Mouse (Mus musculus) 3T3-L1 (cell line): ENCODE results near the gene Zc3hc1.
A peak's percentile ranks its signal among the peaks of the same experiment; 100 is the strongest.

ENCODE experiments used
- DNase-seq: peaks from one replicate; pipeline ENCODE4 v3.0.0-alpha.2; 2015; ENCODE audit warnings: low read depth, low spot score

Zc3hc1 gene

DNA sequence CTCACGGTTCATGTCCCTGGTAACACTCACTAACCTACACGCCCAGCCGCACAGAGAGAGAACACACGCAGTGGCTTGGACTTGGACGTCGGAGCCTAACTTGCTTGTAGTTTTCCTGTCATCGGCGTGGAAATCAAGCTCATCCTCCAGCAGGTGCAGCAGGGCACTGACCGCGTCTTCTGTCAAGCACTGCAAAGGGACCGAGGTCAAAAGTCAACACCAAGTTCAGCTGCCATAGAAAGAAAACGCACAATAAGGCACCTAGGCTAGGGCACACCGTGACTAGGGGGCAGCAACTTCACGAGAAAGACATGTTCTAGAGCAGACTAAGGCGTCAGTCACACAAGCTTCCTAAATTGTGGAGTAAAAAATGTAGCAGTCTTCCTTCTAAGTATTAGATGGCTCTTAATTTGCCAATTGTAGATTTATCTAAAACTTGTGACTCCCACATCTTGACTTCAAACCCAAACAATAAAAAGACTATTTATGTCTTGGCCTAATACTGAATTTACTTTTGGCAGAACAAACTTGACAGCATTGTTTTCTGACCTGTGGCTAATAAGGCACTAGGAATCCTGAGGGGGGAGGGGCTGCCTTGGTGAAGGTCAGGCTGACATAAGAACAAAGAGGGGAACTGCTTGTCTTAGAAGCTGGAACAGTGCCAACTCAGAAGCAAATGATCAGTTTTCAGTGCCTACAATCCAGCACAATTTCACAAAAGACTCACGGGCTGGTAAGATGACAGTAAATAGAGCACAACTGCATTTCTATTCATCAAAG lies 15.9 kb downstream of the Zc3hc1 start:
- no peak for DNase-seq

DNA sequence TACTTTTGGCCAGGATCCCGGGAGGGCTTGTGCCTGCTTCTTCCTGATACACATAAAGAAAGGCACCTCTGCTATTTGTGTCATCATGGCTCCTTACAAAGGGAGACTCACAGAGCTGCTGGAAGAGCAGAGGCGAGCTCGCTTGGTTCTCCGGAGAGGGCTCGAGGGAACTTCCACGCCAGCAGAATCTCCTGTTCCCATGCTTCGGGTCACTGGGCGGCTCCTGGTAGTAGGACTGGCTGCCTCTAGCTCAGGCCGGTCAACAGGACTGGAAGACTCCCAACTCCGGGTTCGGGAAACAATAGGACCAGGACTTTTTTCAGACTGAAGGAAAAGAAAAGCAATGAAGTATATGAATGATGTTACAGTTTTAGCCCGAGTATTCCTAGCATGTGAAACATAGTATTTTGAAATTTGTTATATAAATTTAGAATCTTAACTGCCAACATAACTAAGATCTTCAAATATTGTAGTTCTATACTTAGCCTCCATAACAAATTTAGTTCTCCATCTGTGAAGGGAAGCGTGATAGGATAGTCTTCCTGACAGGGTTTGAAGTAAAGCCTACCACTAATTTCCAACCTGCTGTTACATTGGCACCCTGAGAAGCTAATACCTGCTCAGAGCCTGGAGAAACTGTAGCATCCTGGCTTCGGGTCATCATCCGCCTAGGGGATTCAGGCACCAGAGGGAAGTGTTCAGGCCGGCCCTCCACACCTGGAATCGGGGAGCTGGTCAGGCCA lies 18.0 kb downstream of the Zc3hc1 start:
- DNase-seq, result no peak

DNA sequence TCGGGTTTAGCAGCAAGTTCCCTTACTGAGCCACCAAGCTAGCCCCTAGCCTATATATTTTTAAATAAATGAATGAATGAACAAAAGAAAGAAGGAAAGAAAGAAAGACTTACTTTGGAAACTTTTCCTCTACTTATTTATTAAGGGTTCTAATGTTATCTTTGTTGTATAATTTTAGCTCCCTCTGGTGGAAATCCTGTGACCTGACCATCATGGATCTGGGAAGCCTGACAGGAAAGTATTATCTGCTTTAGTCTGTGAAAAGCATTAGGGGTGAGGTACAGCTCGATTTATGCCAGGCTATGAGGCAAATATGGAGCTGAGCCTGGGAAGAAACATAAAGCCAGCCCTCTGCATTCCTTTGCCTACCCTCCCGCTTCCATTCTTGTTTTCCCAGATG lies 21.5 kb downstream of the Zc3hc1 start:
- DNase-seq, result peak; percentile 67

DNA sequence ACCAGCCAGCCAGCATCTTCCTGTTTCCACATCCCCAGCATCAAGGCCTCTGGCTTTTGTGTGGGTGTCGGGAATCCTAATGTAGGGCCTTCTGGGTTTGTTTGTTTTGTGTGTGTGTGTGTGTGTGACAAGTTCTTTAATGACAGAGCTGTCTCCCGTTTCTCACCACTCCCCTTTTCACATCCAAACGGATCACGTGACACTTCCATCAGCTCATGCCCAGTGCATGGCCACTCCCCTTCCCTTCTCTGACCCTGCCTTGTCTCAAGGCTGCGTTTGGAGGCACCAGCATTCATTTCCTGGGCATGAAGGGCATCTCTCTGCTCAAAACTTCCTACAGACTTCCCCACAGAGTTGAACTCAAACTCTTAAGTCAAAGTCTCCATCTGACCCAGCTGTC lies 27.0 kb downstream of the Zc3hc1 start:
- no peak for DNase-seq

DNA sequence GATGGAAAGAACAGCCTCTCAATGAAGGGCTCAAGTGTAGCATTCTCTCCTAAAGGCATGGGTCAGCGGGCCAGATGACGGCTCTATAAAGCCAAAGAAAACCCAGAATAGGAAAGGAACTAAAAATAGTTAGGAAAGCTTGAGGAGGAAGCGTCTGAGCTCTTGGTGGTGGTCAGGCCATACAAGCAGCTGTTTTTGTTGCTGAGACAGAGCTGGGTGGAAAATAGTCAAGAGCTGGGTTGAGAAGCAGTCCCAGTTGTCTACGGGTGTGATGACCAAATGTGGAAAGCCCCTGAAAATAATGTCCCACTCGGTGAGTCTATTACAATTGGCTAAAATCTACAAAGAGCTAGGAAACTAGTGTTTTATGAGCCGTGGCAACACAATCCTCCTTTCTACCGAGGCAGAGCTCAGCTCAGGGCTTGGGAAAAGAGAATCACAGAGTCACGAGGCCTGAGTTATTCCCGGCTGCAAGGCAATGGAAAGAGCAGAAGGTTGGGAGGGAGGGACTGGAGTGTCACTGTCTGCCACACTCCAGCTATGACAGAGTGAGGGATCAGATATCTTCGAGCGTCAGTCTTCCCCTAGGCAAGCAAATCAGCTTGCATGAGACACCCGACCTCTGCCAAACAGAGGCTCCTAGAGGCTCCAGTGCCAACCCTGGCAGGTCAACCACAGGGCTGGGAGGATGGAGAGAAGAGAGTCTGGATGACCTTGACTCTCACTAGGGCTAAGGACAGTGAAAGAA lies 30.9 kb downstream of the Zc3hc1 start:
- no peak for DNase-seq

DNA sequence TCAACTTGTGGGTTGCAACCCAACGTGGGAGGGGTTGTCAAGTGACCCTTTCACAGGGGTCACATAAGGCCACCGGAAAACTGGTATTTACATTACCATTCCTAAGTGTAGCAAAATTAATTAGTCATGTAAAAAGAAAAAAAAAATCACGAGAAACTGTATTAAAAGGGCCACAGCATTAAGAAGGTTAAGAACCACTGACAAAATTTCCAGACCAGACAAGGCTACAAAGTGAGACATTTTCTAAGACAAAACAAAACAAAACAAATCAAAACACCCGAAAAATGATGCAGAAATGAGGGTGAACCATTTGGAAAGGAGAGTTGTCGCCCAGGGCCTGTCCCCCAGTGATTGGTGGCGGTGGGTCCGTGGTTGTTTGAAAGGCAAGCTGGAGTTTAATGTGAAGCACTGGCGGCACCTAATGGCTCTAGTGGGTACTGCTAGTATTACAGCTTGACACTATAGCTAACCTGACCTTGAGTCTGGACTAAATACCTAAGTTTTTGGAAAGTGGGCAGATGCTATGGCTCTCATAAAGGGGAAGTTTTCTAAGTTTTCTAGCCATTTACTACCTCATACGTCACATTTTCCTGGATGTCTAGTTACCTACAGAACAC lies 33.2 kb downstream of the Zc3hc1 start:
- peak; percentile 96 for DNase-seq

DNA sequence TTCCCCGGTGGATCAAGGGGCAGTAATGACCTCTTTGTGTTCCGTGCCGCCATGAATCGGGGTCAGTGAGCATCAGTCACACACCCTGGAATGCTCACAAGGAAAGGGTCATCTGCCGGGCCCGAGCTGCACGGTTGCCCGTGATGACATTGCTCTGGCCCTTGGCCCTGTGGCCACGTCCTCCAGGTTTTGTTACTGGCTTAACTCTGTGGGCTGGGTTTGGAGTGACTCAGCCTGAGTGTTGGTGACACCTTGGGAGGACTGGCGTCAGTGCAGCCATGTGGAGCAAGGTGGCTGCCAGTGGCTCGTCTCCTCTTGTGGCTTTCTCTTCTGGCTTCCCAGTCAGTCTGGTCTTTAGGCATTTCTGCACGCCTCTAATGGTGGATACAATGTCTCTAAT lies 34.1 kb downstream of the Zc3hc1 start:
- DNase-seq, result peak; percentile 54

DNA sequence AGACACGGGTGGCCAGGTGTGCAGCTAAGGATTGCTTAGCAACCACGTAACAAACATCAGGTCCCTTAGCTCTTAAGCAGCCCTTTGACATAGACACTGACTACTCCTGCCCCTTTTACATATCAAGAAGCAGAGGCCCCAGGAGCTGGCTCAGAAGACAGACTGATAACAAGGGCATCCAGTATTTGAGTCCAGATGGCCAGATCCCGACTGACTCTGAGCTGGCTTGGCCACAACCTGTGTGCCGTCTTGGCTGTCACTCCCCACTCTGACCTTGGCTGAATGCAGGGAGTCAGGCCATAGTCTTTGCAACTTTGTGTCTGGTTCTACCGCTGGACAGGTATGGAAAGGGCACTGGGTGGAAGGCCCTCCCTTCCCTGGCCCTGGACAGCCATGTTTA lies 34.7 kb downstream of the Zc3hc1 start:
- no peak for DNase-seq

DNA sequence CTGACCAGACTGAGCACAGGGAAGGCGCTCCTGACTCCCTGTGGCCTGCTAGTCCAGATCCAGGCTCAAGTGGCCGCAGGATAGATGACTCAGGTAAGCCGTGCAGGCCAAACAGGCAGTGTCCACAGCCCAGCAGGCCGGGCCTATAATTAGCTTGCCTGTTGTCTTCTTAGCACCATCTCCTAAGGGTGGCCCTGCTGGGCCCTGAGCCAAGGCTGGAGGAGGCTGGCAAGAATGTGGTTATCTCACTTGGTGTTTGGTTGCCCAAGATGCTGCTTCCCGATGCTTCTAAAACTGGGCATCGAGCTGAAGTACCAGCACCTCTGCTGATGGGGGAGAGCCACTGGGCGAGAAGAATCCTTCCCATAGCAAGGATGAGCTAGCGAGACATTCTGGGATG lies 35.1 kb downstream of the Zc3hc1 start:
- DNase-seq, result peak; percentile 60

DNA sequence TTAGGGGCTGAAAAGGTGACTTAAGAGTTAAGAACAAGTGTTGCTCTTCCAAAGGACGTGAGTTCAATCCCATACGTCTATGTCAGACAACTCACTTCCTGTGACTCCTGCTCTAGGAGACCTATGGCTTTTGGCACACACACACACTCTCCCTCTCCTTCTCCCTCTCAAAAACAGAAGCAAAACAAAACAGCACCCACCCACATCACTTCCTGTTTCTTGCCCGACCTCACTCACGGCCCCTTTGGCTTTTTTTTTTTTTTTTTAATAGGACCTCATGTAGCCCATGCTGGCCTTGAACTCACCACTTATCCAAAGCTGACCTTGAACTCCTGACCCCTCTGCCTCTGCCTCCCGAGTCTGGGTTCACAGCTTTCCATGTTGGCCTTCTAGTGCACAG lies 36.1 kb downstream of the Zc3hc1 start:
- peak; percentile 49 for DNase-seq

DNA sequence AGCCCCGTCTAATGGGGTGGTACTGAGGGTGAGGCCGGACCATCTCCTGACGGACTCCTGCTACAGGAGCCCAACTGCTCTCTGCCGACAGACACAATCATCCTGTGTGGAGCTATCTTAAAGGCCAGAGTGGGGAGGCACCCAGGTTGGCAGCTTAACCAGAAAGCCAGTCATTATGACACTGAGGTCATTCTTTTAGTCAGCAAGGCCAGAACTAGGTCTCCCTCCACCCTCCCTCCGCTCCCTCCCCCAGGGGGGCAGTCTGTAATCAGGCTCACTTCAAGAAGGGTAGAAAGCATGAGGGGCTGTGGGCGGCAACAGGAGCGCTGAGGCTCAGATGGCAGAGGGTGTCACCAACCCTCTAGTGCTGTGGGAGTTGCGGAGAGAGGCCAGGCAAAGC lies 37.2 kb downstream of the Zc3hc1 start:
- DNase-seq, result no peak

DNA sequence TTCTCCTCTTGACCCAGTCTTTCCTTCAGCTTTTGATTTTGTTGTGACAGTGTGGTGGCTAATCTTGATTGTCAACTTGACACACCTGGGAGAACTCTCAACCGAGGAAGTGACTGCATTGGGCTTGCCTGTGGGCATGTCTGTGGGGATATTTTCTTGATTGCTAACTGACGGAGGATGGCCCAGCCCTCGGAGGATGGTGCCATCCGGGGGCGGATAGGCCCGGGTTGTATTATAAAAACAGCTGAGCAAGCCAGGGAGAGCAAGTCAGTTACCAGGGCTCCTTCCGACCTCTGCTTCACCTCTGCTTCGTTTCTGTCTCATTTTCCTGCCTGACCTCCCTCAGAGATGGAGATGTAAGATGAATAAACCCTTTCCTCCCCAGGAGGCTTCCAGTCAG lies 38.1 kb downstream of the Zc3hc1 start:
- no peak for DNase-seq

DNA sequence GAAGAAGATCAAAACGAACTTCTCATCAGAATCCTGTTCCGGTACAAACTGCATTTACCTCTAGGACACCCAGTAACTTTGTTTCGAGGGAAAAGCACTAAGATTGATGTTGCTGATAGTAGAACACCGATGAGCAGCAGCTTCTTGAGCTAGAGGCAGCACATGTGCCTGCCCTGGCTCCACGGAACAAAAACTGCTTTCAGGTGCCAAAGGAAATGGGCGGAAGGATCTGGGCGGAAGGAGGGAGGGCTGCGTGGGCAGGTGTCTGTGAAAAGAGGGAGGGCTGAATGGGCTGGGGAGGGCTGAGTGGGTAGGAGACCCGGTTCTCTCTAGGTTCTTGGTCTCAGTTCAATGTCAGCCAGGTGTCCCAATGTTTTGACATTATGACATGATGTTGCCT lies 39.5 kb downstream of the Zc3hc1 start:
- no peak for DNase-seq

DNA sequence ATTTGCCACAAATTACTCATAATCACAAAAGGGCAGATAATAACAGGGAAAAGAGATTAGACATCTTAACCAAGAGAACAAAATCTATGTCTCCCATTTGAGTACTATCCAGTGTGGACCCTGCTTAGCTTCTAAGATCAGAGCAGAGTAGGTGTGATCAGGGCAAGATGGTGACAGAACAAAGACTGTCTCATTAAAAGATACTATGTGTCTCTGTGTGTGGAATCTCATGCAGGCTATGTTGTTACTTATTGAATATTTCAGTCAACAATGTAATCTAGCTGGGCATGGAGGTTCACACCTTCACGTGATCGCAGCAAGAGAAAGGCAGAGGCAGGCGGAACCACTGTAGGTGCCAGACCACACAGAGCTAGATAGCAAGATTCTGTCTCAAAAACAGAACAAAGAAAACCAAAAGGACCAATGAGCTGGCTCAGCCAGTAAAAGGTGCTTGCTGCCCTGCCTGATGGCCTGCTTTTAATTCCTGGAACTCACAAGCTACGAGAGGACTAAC lies 43.5 kb downstream of the Zc3hc1 start:
- DNase-seq, result no peak

DNA sequence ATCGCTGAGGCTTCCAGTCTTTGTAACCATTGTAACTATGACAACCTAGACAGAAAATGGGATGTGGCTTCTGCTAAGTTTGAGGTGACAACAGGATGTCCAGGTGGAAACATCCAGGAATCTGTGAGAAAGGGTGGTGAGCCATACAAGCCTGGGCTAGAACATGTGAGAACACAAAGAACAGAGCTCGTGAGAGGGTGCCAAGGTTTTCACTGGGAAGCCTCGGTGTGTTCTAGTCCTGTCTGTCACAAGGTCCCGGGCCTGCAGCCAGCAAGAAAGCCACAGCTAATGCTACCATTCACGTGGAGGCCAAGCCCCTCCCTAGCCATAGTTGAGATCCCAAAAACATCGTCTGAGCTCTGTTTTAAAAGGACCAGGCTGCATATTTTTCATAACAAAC lies 44.1 kb downstream of the Zc3hc1 start:
- peak; percentile 94 for DNase-seq

DNA sequence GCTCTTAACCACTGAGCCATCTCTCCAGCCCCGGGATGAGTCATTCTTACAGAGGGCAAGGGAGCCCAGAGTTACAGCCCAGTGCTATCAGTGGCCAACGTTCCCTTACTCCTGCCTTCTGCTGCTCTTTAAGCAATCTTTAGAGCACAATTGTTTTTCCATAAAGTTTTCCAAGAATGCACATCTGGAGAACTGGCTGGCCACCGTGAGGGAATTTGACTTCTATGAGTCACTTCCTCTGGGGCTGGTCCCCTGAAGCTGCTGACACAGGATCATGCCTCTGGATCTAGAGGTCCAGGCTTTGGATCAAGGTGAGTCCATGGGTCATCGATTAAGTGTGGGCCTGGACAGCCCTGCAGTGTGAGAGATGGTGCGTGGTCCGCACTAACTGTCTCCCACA lies 46.8 kb downstream of the Zc3hc1 start:
- peak; percentile 99 for DNase-seq

DNA sequence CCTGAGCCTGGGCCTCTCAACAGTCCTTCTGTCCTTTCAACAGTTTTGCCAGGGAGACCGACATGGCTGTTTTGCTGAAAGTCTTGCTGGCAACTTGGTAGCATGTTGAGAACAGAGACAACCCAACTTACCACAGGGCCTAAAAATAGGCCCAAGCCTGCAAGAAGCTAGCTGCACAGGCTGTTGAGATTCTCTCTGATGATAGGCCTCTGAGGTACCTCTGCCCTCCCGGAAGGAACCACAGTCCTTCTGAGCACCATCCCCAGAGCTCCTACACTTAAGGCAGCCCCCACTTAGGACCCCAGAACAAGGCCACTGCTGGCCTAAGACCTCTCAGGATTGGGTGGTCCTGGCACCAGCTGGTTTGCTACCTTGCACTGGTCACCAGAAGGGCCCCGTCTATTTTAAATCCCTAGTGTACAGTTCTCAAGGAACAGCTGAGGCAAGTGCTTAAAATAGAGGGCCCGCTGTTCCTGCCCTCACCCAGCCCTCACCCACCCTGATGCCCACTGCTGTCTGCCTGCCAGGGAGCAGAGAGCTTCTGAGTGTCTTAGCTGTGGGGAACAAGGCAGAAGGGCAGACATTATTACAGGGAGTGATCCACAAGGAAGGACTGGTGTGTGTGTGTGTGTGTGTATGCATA lies 50.5 kb downstream of the Zc3hc1 start:
- no peak for DNase-seq

DNA sequence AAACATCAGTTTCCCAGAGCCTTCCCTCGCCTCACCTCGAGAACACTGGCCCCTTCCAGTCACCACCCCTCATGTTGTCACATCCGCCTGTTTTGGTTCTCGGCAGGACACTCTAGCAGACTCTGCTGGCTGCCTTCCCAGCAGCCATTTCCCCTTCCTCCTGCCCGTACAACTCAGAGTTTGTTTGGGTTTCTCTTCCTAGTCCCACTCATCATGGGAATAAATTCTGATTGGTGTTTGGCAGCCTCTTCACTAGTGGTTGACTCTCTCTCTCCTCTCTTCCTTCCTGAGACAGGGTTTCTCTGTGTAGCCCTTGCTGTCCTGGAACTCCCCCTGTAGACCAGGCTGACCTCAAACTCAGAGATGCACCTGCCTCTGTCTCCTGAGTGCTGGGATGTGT lies 53.9 kb downstream of the Zc3hc1 start:
- DNase-seq, result peak; percentile 49

DNA sequence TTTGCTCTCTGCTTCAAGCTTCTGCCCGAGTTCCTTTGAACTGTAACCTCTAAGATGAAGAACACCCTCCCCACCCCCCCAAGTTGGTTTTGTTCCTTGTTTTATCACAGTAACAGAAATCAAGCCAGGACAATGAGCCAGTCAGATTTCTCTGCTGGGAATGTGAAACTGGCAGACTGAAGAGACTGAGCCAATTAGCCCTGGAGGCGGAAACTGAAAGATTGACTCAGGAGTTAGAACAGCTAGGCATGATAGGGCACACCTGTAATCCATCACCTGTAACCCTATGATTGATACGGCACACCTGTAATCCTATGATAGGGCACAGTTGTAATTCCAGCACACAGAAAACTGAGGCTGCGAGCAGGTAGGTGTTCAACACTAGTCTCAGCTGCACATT lies 58.6 kb downstream of the Zc3hc1 start:
- DNase-seq, result peak; percentile 72

DNA sequence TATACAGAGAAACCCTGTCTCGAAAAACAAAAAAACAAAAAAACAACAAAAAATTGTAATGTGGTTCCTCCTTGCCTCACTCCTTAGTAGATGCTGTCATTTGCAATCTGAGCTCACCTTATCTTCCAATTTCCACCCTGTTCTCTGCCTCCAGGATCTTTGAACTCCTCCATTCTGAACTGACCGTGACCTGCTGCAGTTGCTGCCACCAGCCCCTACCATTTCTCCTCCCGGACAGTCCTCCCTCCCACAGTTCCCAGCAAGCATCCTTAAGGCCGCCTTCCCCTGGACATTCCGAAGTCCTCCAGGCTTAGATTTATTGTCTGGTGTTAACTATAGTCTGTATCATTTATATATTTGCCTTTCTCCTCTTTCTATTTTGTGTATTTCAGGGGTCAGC lies 60.1 kb downstream of the Zc3hc1 start:
- no peak for DNase-seq

DNA sequence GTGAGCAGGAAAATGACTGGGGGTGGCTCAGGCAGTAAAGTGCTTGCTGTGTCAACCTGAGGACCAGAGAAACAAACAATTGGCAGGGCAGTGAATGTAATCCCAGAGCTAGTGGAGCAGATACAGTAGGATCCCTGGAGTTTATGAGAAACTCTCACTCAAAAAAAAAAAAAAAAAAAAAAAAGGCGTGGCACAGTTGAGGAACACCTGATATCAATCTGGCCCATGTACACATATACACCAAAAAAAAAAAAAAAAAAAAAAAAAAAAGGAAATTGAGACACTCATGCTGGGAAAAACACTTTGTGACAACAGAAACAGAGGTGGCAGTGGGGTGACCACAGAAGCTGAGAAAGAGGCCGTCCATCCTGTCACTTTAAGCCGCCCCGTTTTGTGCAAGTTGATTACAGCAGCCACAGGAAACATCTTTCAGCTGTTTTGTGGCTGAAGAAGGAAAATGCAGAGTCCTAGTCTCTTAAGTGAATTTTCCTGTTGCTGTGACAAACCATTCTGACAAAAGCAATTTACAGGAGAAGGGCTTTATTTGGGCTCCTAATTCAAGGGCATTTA lies 64.8 kb downstream of the Zc3hc1 start:
- no peak for DNase-seq
